Mouse (Mus musculus): Measurements from ENCODE around the gene Plcd3.

DNA sequence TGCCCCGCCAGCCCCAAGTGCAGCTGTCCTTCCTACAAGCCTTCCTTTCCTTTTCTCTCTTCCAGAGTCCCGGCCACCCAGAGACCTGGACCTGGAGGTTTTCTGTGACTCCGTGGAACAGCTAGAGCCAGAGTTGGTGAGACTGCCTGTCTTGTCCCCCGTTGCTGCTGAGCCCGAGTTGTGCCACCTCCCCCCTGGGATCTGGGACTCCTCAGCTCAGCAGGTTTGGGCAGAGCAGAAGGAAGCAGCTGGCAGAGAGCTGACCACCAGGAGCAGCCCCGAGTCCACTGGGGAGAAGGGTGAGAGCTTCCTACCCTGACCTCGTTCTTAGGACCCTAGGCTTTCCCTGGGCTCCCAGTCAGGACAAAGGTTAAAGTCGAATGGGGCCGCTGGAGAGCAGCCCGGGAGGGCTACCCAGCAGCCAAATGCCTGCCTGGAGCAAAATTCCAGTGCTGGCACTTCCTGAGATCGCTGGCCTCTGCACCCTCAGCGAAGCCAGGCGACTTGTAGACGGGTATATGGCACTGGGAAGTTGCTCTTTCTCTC lies 3.8 kb upstream of the Plcd3 start:
- TF ChIP-seq CTCF (conservative IDR thresholded peaks at IDR 0.05 in 1 of 2, IDR thresholded peaks at IDR 0.05 in 1 of 2; ENCODE audit: low read depth in 2 of 2, low read length in 2 of 2) (no peak), MYC (IDR thresholded peaks at IDR 0.05; ENCODE audit: low read depth, low read length) (no peak), ZC3H11A (IDR thresholded peaks at IDR 0.05; ENCODE audit: low read depth, low read length) (no peak), POLR2A (IDR thresholded peaks at IDR 0.05; ENCODE audit: low read depth, low read length) (no peak), JUND (conservative IDR thresholded peaks at IDR 0.05; ENCODE audit: low read depth, low read length) (no peak), ZMIZ1 (IDR thresholded peaks at IDR 0.05; ENCODE audit: low read depth, low read length) (no peak), ZNF384 (IDR thresholded peaks at IDR 0.05; ENCODE audit: low read depth, low read length) (no peak), RCOR1 (conservative IDR thresholded peaks at IDR 0.05; ENCODE audit: low read depth, low read length) (no peak), SMC3 (IDR thresholded peaks at IDR 0.05; ENCODE audit: low read depth, low read length) (no peak)

Data from CH12.LX (cell line).